Mouse (Mus musculus) small intestine, adult 2 months (tissue): ENCODE results near the gene Exoc2.

Experiments
- CTCF ChIP-seq: fragments of 200-500 bp; IDR thresholded peaks from 2 replicates; pipeline ENCODE4 v1.5.1; 2012; ENCODE audit warnings: low read depth, mild to moderate bottlenecking, control low read depth, inconsistent platforms, low read length, moderate library complexity, mixed read lengths; ENCODE audit not compliant: insufficient replicate concordance, insufficient read length; ENCODE audit errors: extremely low read depth
- POLR2A ChIP-seq: fragments of 200-500 bp; IDR thresholded peaks from 2 replicates; pipeline ENCODE4 v1.6.1; 2012; ENCODE audit warnings: low read depth, mild to moderate bottlenecking, control low read depth, inconsistent platforms, low read length, moderate library complexity

GRCm38 (mm10) chr13:30913028-30913427, 60.9 kb downstream of the Exoc2 start:
- TF ChIP-seq POLR2A (no peak), CTCF (no peak)
